Mouse (Mus musculus) intestine, embryonic 16.5 days (tissue): ENCODE results near the gene D5Ertd579e. TPM values are rescaled to one million over a fixed set of nuclear protein-coding genes. Genes with fewer than 3 reads are reported as not detected.

ENCODE experiments used
- ATAC-seq: fragments of 200-750 bp; cut with Nextera tagmentation; 2 replicates; pipeline ENCODE4 v1.8.0; 2017; ENCODE audit warnings: moderate TSS enrichment, moderate library complexity
- H3K27ac ChIP-seq: fragments of 300-500 bp; sonication (generic); 2 replicates; pipeline ENCODE4 v1.5.1; 2014; ENCODE audit warnings: mild to moderate bottlenecking, low read length
- H3K27me3 ChIP-seq: fragments of 300-500 bp; sonication (generic); replicated peaks from 2 replicates; pipeline ENCODE4 v1.6.1; 2014; ENCODE audit warnings: low read length, control low read depth, mixed read lengths; ENCODE audit not compliant: control insufficient read depth, insufficient read depth
- H3K36me3 ChIP-seq: fragments of 300-500 bp; sonication (generic); 2 replicates; pipeline ENCODE4 v1.6.1; 2014; ENCODE audit warnings: low read length, control low read depth; ENCODE audit not compliant: control insufficient read depth, insufficient read depth
- H3K4me1 ChIP-seq: fragments of 300-500 bp; sonication (generic); 2 replicates; pipeline ENCODE4 v1.6.1; 2014; ENCODE audit warnings: low read length, control low read depth, mixed read lengths; ENCODE audit not compliant: control insufficient read depth, insufficient read depth
- H3K4me2 ChIP-seq: fragments of 300-500 bp; sonication (generic); 2 replicates; pipeline ENCODE4 v1.6.1; 2014; ENCODE audit warnings: low read depth, low read length, control low read depth
- H3K4me3 ChIP-seq: fragments of 300-500 bp; sonication (generic); 2 replicates; pipeline ENCODE4 v1.5.1; 2014; ENCODE audit warnings: mild to moderate bottlenecking, low read length
- H3K9ac ChIP-seq: fragments of 300-500 bp; sonication (generic); 2 replicates; pipeline ENCODE4 v1.6.1; 2014; ENCODE audit warnings: low read depth, low read length
- H3K9me3 ChIP-seq: fragments of 300-500 bp; sonication (generic); 2 replicates; pipeline ENCODE4 v1.6.1; 2016; ENCODE audit warnings: low read length, control low read depth; ENCODE audit not compliant: control insufficient read depth
- WGBS: fragments of 180-500 bp; shearing (Covaris S2); extraction: QIAGEN DNeasy Blood & Tissue Kit; methylation state at CpG from one replicate; pipeline ENCODE4 v1.1.7; 2014; 5-methylcytosine and 5-hydroxymethylcytosine counted together
- polyA plus RNA-seq: library from polyadenylated mRNA; unstranded; fragments of >200 nt; fragmentation: Nextera tagmentation; extraction: Ambion mirVana; gene quantifications from 2 replicates; pipeline ENCODE4 v1.2.1, GENCODE M21; 2015

D5Ertd579e gene
- polyA plus RNA-seq, 1 experiment from 2014 or later = 14.0 TPM

DNA sequence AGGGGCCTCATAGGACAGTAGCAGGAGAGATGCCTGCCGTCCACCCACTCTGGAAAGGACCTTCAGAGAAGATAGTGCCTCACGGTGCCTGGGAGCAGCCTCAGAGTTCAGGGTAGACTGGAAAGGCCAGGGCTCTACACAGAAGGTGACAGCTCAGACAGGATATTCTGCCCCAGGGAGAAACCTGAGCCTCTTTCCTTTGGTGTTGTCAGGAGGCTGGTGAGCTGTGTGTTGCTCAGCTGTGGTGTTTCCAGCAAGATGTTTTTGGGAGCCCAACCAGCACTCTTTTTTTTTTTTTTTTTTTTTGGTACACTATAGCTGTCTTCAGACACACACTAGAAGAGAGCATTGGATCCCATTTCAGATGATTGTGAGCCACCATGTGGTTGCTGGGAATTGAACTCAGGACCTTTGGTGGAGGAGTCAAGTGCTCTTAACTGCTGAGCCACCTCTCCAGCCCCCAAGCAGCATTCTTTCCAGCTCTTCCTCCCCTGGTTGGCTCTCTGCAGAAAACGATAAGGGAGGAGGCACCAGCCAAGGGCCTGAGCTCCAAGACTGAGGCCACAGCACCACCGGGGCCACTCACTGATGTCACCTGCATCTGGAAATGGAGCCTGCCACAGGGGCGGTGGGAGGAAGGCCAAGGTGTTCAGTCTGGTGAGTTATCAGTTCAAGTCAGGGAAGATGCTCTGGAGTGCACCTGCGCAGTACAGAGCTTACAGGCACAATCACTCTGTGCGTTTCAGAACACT is 36.3 kb upstream of the D5Ertd579e start:
- no peaks in the 10 kb centered on the region for H3K27me3 ChIP-seq
- H3K9ac ChIP-seq = no peak overlapping the region
- WGBS = 77% methylated on average over 7 of the region's 7 CpGs
- H3K36me3 ChIP-seq = no peaks in the 10 kb centered on the region
- no peak for ATAC-seq
- no peak overlapping the region for H3K4me2 ChIP-seq
- no peak overlapping the region for H3K4me3 ChIP-seq
- H3K27ac ChIP-seq = no peak overlapping the region
- no peaks in the 10 kb centered on the region for H3K9me3 ChIP-seq
- H3K4me1 ChIP-seq = peaks cover 17% of the 10 kb centered on the region

GRCm38 (mm10) chr5:36730689-36731088 is 34.9 kb upstream of the D5Ertd579e start:
- no peak overlapping the region for H3K4me3 ChIP-seq
- 72% methylated on average over 3 of the region's 3 CpGs for WGBS
- H3K27me3 ChIP-seq = no peaks in the 10 kb centered on the region
- peaks cover 19% of the 10 kb centered on the region for H3K4me1 ChIP-seq
- ATAC-seq = no peak
- H3K27ac ChIP-seq = no peak overlapping the region
- no peak overlapping the region for H3K9ac ChIP-seq
- H3K9me3 ChIP-seq = no peaks in the 10 kb centered on the region
- H3K36me3 ChIP-seq = no peaks in the 10 kb centered on the region
- no peak overlapping the region for H3K4me2 ChIP-seq

- Histone ChIP-seq H3K9me3 (no peaks in the 10 kb centered on the region), H3K36me3 (no peaks in the 10 kb centered on the region), H3K4me1 (peaks cover 19% of the 10 kb centered on the region), H3K9ac (no peak overlapping the region), H3K27ac (no peak overlapping the region), H3K27me3 (no peaks in the 10 kb centered on the region), H3K4me3 (no peak overlapping the region), H3K4me2 (no peak overlapping the region)
- no peak for ATAC-seq
- WGBS = 81% methylated on average over 2 of the region's 2 CpGs
These were observed 34.1 kb upstream of the D5Ertd579e start for GRCm38 (mm10) chr5:36729923-36730322.

- no peak overlapping the region for H3K4me3 ChIP-seq
- no peak overlapping the region for H3K4me2 ChIP-seq
- ATAC-seq = no peak
- no peaks in the 10 kb centered on the region for H3K36me3 ChIP-seq
- peaks cover 21% of the 10 kb centered on the region for H3K4me1 ChIP-seq
- peak overlapping the region; percentile 40; the same call in 1 of the 2 replicates for H3K9ac ChIP-seq
- 84% methylated on average over 4 of the region's 4 CpGs for WGBS
- H3K27ac ChIP-seq = no peak overlapping the region
- H3K27me3 ChIP-seq = no peaks in the 10 kb centered on the region
- no peaks in the 10 kb centered on the region for H3K9me3 ChIP-seq
These were observed 33.3 kb upstream of the D5Ertd579e start for GRCm38 (mm10) chr5:36729086-36729473.

GRCm38 (mm10) chr5:36728403-36729085 is 32.7 kb upstream of the D5Ertd579e start:
- no peaks in the 10 kb centered on the region for H3K36me3 ChIP-seq
- H3K9ac ChIP-seq = peak overlapping the region; percentile 40; the same call in 1 of the 2 replicates
- no peak overlapping the region for H3K4me3 ChIP-seq
- H3K27ac ChIP-seq = no peak overlapping the region
- no peak overlapping the region for H3K4me2 ChIP-seq
- H3K4me1 ChIP-seq = peaks cover 24% of the 10 kb centered on the region
- H3K27me3 ChIP-seq = no peaks in the 10 kb centered on the region
- 72% methylated on average over 8 of the region's 8 CpGs for WGBS
- ATAC-seq = no peak
- H3K9me3 ChIP-seq = no peaks in the 10 kb centered on the region

GRCm38 (mm10) chr5:36727776-36728175 is 32.0 kb upstream of the D5Ertd579e start:
- no peak for ATAC-seq
- Histone ChIP-seq H3K4me1 (peaks cover 24% of the 10 kb centered on the region), H3K27me3 (no peaks in the 10 kb centered on the region), H3K27ac (no peak overlapping the region), H3K4me2 (no peak overlapping the region), H3K36me3 (no peaks in the 10 kb centered on the region), H3K4me3 (no peak overlapping the region), H3K9me3 (no peaks in the 10 kb centered on the region), H3K9ac (no peak overlapping the region)
- 78% methylated on average over 7 of the region's 7 CpGs for WGBS

DNA sequence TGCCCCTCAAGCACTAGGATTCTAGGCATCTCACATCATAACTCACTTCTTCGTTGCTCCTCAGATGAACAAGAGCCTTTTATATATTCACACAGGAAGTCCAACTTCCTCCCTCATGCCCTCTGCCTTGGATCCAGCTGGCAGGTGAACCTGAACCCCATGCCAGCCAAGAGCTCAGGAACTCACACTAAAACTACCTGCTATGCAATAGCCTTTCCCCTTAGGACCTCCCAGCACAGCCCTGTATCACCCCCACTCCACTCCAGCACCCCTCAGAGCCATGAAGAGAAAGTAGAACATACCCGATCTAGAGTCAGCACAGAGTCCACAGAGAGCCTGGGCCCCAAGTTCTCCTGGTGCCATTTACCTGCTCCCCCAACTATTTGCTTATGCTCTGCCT is 31.3 kb upstream of the D5Ertd579e start:
- H3K9me3 ChIP-seq = no peaks in the 10 kb centered on the region
- no peaks in the 10 kb centered on the region for H3K36me3 ChIP-seq
- H3K4me1 ChIP-seq = peaks cover 24% of the 10 kb centered on the region
- no peak for ATAC-seq
- H3K4me2 ChIP-seq = no peak overlapping the region
- H3K27me3 ChIP-seq = no peaks in the 10 kb centered on the region
- peak overlapping the region; percentile 21; the same call in 1 of the 2 replicates for H3K9ac ChIP-seq
- H3K4me3 ChIP-seq = no peak overlapping the region
- H3K27ac ChIP-seq = 0 out of 2 replicates have a peak overlapping the region, but pooled peaks have one; percentile 21
- 51% methylated on average over 2 of the region's 2 CpGs for WGBS

- peak; percentile 84 for ATAC-seq
- WGBS = 44% methylated on average over 9 of the region's 9 CpGs
- Histone ChIP-seq H3K4me3 (no peak overlapping the region), H3K27ac (peak overlapping the region; percentile 55), H3K4me2 (peak overlapping the region; percentile 26), H3K9me3 (no peaks in the 10 kb centered on the region), H3K4me1 (peaks cover 24% of the 10 kb centered on the region), H3K9ac (no peak overlapping the region), H3K36me3 (no peaks in the 10 kb centered on the region), H3K27me3 (no peaks in the 10 kb centered on the region)
These were observed 30.6 kb upstream of the D5Ertd579e start for GRCm38 (mm10) chr5:36726387-36726801.

DNA sequence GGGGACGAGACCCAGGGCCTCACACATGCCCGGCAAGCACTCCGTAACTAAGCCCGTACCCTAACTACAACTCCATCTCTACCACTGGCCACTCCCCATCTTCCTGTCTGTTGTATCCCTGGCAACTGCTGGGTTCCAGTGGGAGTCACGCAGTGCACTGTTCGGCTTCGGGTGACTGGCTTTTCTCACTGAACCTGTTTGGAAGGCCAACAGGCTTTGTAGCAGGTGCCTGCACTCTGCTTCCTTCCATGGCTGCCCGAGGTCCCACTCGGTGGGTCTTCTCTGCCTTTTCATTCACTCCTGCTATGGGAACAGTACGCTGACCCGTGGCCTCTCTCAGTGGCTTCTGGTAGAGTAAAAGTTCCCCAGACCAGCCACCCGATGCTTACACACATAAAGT is 30.0 kb upstream of the D5Ertd579e start:
- Histone ChIP-seq H3K4me2 (peak overlapping the region; percentile 26), H3K4me1 (peaks cover 24% of the 10 kb centered on the region), H3K27me3 (no peaks in the 10 kb centered on the region), H3K9ac (no peak overlapping the region), H3K4me3 (no peak overlapping the region), H3K9me3 (no peaks in the 10 kb centered on the region), H3K27ac (peak overlapping the region; percentile 55), H3K36me3 (no peaks in the 10 kb centered on the region)
- no peak for ATAC-seq
- 50% methylated on average over 12 of the region's 12 CpGs for WGBS
